Mouse (Mus musculus): ENCODE data around the gene Fbxl14. TPM values are rescaled to one million over a fixed set of nuclear protein-coding genes. Genes with fewer than 3 reads are reported as not detected.
"Not testable (repeated sequence)": the region's sequence is repeated elsewhere in the genome, so short reads cannot be mapped to it uniquely, and the experiment has no call there.

Fbxl14 gene
- polyA plus RNA-seq, 1 experiment from 2014 or later: 5.1 TPM

GRCm38 (mm10) chr6:119477686-119478310 lies 1.7 kb upstream of the Fbxl14 start:
- Histone ChIP-seq H3K4me3 (replicated peaks; ENCODE audit: low read depth, low read length) (no peak overlapping the region), H3K27me3 (ENCODE audit: insufficient read depth, low read length) (no peaks in the 10 kb centered on the region), H3K9me3 (replicated peaks; ENCODE audit: low read length) (no peaks in the 10 kb centered on the region), H3K9ac (ENCODE audit: low read depth, low read length) (no peak overlapping the region), H3K4me1 (replicated peaks; ENCODE audit: insufficient read depth, low read length) (peaks cover 14% of the 10 kb centered on the region; the same call in 1 of the 2 replicates), H3K4me2 (ENCODE audit: low read length) (no peak overlapping the region; the same call in 1 of the 2 replicates), H3K27ac (peak overlapping the region; percentile 99; the same call in 1 of the 2 replicates), H3K36me3 (ENCODE audit: insufficient read depth, low read length) (no peaks in the 10 kb centered on the region)
- no peak for DNase-seq (ENCODE audit: low spot score)
- no peak for TF ChIP-seq CTCF (IDR thresholded peaks at IDR 0.05; ENCODE audit: low read depth)
- ATAC-seq (replicated peaks; ENCODE audit: low FRiP score, low read depth): no peak
- 18% methylated on average over 13 of the region's 13 CpGs for WGBS

DNA sequence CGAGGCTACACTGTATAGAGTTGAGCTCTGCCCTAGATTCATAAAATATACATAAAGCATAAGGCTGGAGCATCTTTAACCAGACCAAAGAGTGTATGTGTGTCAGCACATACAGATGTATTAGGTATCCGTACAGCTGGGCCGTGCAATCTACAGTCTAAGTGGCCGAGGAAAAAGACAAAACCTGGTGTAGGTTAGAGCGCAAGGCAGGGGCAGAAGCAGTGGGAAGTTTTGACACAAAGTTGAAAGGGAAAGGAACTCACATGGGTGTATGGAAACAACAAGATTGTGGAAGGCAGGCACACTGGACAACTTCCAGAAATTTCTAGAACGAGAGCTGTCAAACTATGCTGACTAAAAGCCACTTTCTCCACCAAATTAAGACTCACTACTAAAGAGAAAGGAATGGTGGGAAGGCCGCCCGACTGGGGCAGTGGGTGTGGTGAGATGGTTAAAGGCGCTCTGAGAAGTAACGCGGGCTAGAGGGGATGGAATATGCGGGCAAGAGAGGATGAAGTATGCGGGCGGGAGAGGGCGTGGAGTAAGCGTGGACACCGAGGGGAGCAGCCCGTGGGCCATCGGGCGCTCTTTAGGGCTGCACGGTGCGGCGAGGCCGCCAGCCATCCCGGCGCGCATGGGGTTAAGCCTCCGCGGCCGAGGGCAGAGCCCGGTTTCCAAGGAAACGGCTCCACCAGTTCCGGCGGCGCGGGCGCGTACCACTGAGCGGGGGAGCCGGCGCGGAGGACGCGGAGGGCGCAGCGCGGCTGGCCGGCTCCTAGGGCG lies 717 bp upstream of the Fbxl14 start:
- no peak for TF ChIP-seq CTCF (IDR thresholded peaks at IDR 0.05; ENCODE audit: low read depth)
- ATAC-seq (replicated peaks; ENCODE audit: low FRiP score, low read depth) (peak; percentile 89), DNase-seq (ENCODE audit: low spot score) (peak; percentile 93)
- H3K4me3 ChIP-seq (replicated peaks; ENCODE audit: low read depth, low read length): peak overlapping the region; percentile 69
- H3K9ac ChIP-seq (ENCODE audit: low read depth, low read length): peak overlapping the region; percentile 94
- H3K27me3 ChIP-seq (ENCODE audit: insufficient read depth, low read length): no peaks in the 10 kb centered on the region
- H3K4me2 ChIP-seq (ENCODE audit: low read length): peak overlapping the region; percentile 87
- no peaks in the 10 kb centered on the region for H3K9me3 ChIP-seq (replicated peaks; ENCODE audit: low read length)
- peaks cover 14% of the 10 kb centered on the region; the same call in 1 of the 2 replicates for H3K4me1 ChIP-seq (replicated peaks; ENCODE audit: insufficient read depth, low read length)
- no peaks in the 10 kb centered on the region; the same call in 1 of the 2 replicates for H3K36me3 ChIP-seq (ENCODE audit: insufficient read depth, low read length)
- peak overlapping the region; percentile 99 for H3K27ac ChIP-seq
- under 1% methylated on average over 42 of the region's 49 CpGs for WGBS

DNA sequence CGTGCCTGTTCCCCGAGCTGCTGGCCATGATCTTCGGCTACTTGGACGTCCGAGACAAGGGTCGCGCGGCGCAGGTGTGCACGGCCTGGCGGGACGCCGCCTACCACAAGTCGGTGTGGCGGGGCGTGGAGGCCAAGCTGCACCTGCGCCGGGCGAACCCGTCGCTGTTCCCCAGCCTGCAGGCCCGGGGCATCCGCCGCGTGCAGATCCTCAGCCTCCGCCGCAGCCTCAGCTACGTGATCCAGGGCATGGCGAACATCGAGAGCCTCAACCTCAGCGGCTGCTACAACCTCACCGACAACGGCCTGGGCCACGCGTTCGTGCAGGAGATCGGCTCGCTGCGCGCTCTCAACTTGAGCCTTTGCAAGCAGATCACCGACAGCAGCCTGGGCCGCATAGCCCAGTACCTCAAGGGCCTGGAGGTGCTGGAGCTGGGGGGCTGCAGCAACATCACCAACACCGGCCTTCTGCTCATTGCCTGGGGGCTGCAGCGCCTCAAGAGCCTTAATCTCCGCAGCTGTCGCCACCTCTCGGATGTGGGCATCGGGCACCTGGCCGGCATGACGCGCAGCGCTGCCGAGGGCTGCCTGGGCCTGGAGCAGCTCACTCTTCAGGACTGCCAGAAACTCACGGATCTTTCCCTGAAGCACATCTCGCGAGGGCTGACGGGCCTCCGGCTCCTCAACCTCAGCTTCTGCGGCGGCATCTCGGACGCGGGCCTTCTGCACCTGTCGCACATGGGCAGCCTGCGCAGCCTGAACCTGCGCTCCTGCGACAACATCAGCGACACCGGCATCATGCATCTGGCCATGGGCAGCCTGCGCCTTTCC lies 623 bp downstream of the Fbxl14 start:
- peak overlapping the region; percentile 87 for H3K4me2 ChIP-seq (ENCODE audit: low read length)
- ATAC-seq (replicated peaks; ENCODE audit: low FRiP score, low read depth): peak; percentile 38
- H3K27me3 ChIP-seq (ENCODE audit: insufficient read depth, low read length): no peaks in the 10 kb centered on the region
- peaks cover 16% of the 10 kb centered on the region; the same call in 1 of the 2 replicates for H3K4me1 ChIP-seq (replicated peaks; ENCODE audit: insufficient read depth, low read length)
- peak; percentile 74 for DNase-seq (ENCODE audit: low spot score)
- under 1% methylated on average over 67 of the region's 70 CpGs for WGBS
- H3K4me3 ChIP-seq (replicated peaks; ENCODE audit: low read depth, low read length): peak overlapping the region; percentile 69
- TF ChIP-seq CTCF (IDR thresholded peaks at IDR 0.05; ENCODE audit: low read depth): no peak; the same call in 1 of the 2 replicates
- no peaks in the 10 kb centered on the region for H3K9me3 ChIP-seq (replicated peaks; ENCODE audit: low read length)
- H3K36me3 ChIP-seq (ENCODE audit: insufficient read depth, low read length): no peaks in the 10 kb centered on the region; the same call in 1 of the 2 replicates
- H3K9ac ChIP-seq (ENCODE audit: low read depth, low read length): peak overlapping the region; percentile 94
- H3K27ac ChIP-seq: peak overlapping the region; percentile 99

DNA sequence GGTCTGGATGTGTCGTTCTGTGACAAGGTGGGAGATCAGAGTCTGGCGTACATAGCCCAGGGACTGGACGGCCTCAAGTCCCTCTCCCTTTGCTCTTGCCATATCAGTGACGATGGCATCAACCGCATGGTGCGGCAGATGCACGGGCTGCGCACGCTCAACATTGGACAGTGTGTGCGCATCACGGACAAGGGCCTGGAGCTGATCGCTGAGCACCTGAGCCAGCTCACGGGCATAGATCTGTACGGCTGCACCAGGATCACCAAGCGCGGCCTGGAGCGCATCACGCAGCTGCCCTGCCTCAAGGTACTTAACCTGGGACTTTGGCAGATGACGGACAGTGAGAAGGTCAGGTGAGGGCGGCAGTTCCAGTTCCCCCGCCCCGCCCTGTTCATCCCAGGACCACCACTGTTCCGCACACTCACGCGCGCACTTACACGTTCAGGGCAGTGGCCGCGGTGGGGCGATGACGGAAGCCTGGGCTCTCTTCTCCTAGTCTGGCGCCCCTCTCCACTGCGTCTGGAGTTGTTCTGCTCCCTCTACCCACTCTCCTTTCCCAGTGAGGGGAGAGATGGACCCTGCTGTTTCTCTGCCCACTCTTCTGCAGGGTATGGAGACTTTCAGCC lies 1.4 kb downstream of the Fbxl14 start:
- Histone ChIP-seq H3K9me3 (replicated peaks; ENCODE audit: low read length) (no peaks in the 10 kb centered on the region), H3K27ac (peak overlapping the region; percentile 99; the same call in 1 of the 2 replicates), H3K36me3 (ENCODE audit: insufficient read depth, low read length) (no peaks in the 10 kb centered on the region; the same call in 1 of the 2 replicates), H3K27me3 (ENCODE audit: insufficient read depth, low read length) (no peaks in the 10 kb centered on the region), H3K4me1 (replicated peaks; ENCODE audit: insufficient read depth, low read length) (peaks cover 16% of the 10 kb centered on the region; the same call in 1 of the 2 replicates), H3K4me2 (ENCODE audit: low read length) (peak overlapping the region; percentile 87), H3K9ac (ENCODE audit: low read depth, low read length) (peak overlapping the region; percentile 94), H3K4me3 (replicated peaks; ENCODE audit: low read depth, low read length) (peak overlapping the region; percentile 69)
- 2% methylated on average over 33 of the region's 33 CpGs for WGBS
- no peak for TF ChIP-seq CTCF (IDR thresholded peaks at IDR 0.05; ENCODE audit: low read depth)
- DNase-seq (ENCODE audit: low spot score) (no peak), ATAC-seq (replicated peaks; ENCODE audit: low FRiP score, low read depth) (peak; percentile 19)

GRCm38 (mm10) chr6:119481741-119482390 lies 2.4 kb downstream of the Fbxl14 start:
- 3% methylated on average over 10 of the region's 10 CpGs for WGBS

More at GRCm38 (mm10) chr6:119481741-119482390, 2.4 kb downstream of the Fbxl14 start:
- ATAC-seq (replicated peaks; ENCODE audit: low FRiP score, low read depth); H3K9me3 ChIP-seq (replicated peaks; ENCODE audit: low read length); H3K27me3 ChIP-seq (ENCODE audit: insufficient read depth, low read length); DNase-seq (ENCODE audit: low spot score); H3K27ac ChIP-seq; H3K36me3 ChIP-seq (ENCODE audit: insufficient read depth, low read length): not testable (repeated sequence)
- H3K9ac ChIP-seq (ENCODE audit: low read depth, low read length): 0 out of 2 replicates have a peak overlapping the region, but pooled peaks have one; percentile 28
- H3K4me1 ChIP-seq (replicated peaks; ENCODE audit: insufficient read depth, low read length): peaks cover 16% of the 10 kb centered on the region; the same call in 1 of the 2 replicates
- peak overlapping the region; percentile 21 for H3K4me3 ChIP-seq (replicated peaks; ENCODE audit: low read depth, low read length)
- peak overlapping the region; percentile 87 for H3K4me2 ChIP-seq (ENCODE audit: low read length)

Data from kidney, postnatal 0 days (tissue).